ENCODE assay signal across 8 mouse cellular contexts in the genomic region with DNA sequence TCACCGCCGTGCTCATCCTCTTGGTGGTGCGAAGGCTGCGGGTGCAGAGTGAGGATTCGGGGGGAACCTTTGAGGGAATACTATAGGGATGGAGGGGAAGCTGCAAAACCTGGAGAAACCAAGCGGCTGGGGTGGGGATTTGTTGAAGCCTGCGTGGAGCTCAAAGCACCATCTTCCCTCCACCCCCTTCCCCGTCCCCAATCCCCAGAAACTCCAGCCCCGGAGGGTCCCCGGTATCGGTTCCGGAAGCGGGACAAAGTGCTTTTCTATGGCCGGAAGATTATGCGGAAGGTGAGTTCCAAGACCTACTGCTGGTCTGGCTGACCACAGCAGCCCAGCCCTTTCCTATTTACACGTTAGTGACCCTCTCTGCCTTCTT. TPM values are rescaled to one million over a fixed set of nuclear protein-coding genes. Genes with fewer than 3 reads are reported as not detected.
DNase-seq lines count a peak whose midpoint lies in the region; ATAC-seq and TF ChIP-seq lines count a peak whose summit lies in the region.

No protein-coding gene starts in this region.

- 0 out of 2 replicates have a peak, but pooled peaks have one; percentile 20 for TF ChIP-seq CTCF in bone marrow macrophage, adult 2 months (IDR thresholded peaks at IDR 0.05; ENCODE audit: low read depth, low read length)
- no peak for TF ChIP-seq CTCF in heart, postnatal 0 days (IDR thresholded peaks at IDR 0.05; ENCODE audit: low read depth)

- no peak for TF ChIP-seq POLR2A in bone marrow macrophage, adult 2 months (IDR thresholded peaks at IDR 0.05; ENCODE audit: borderline replicate concordance, low read depth, low read length)
- no peak for TF ChIP-seq POLR2A in limb, embryonic 14.5 days (IDR thresholded peaks at IDR 0.05; ENCODE audit: borderline replicate concordance, extremely low read depth, insufficient read depth, insufficient read length)

- no peaks in the 10 kb centered on the region for H3K27me3 ChIP-seq in heart, postnatal 0 days (ENCODE audit: control insufficient read depth, insufficient read depth, low read length)
- H3K27me3 ChIP-seq in limb, embryonic 14.5 days (ENCODE audit: control insufficient read depth, insufficient read depth, low read length), result no peaks in the 10 kb centered on the region
- no peaks in the 10 kb centered on the region for H3K27me3 ChIP-seq in midbrain, embryonic 16.5 days (ENCODE audit: control insufficient read depth, insufficient read depth, low read depth, low read length)

- peak; percentile 15 for DNase-seq in embryo, embryonic 10.5 days (ENCODE audit: low spot score)
- DNase-seq in embryo, embryonic 9.5 days (ENCODE audit: extremely low spot score), result no peak
- no peak for DNase-seq in heart, postnatal 0 days (ENCODE audit: low spot score)
- DNase-seq in limb, embryonic 14.5 days (ENCODE audit: low spot score), result peak; percentile 26
- no peak for DNase-seq in B cell, adult 2 months
- DNase-seq in urinary bladder, postnatal 25 days (ENCODE audit: low spot score), result no peak

- 6% methylated on average over 16 of the region's 16 CpGs for WGBS in heart, postnatal 0 days
- whole genome bisulfite sequencing in limb, embryonic 14.5 days, result 9% methylated on average over 15 of the region's 16 CpGs
- WGBS in midbrain, embryonic 16.5 days, result 10% methylated on average over 16 of the region's 16 CpGs

- peak overlapping the region; percentile 49 for H3K9ac ChIP-seq in heart, postnatal 0 days (replicated peaks; ENCODE audit: low read depth, low read length)
- H3K9ac ChIP-seq in limb, embryonic 14.5 days (ENCODE audit: low read depth, low read length, severe bottlenecking), result peak overlapping the region; percentile 65
- peak overlapping the region; percentile 78 for H3K9ac ChIP-seq in midbrain, embryonic 16.5 days (ENCODE audit: low read depth, low read length)

- peaks cover 3% of the 10 kb centered on the region; the same call in 1 of the 2 replicates for H3K4me1 ChIP-seq in bone marrow macrophage, adult 2 months (ENCODE audit: control insufficient read depth, insufficient read depth, low read length)
- H3K4me1 ChIP-seq in heart, postnatal 0 days (ENCODE audit: control insufficient read depth, insufficient read depth), result peaks cover 5% of the 10 kb centered on the region; the same call in 1 of the 2 replicates
- H3K4me1 ChIP-seq in limb, embryonic 14.5 days (ENCODE audit: control insufficient read depth, insufficient read depth, low read length), result peaks cover 4% of the 10 kb centered on the region; the same call in 1 of the 2 replicates
- peaks cover 11% of the 10 kb centered on the region for H3K4me1 ChIP-seq in midbrain, embryonic 16.5 days (ENCODE audit: control insufficient read depth, insufficient read depth, low read length)

- H3K27ac ChIP-seq in bone marrow macrophage, adult 2 months (ENCODE audit: insufficient read depth, low read depth, low read length), result no peak overlapping the region
- peak overlapping the region; percentile 71 for H3K27ac ChIP-seq in heart, postnatal 0 days (ENCODE audit: low read depth)
- peak overlapping the region; percentile 49; the same call in 1 of the 2 replicates for H3K27ac ChIP-seq in limb, embryonic 14.5 days (replicated peaks; ENCODE audit: low read depth, low read length)
- peak overlapping the region; percentile 84 for H3K27ac ChIP-seq in midbrain, embryonic 16.5 days (ENCODE audit: low read length)

- H3K36me3 ChIP-seq in heart, postnatal 0 days (replicated peaks; ENCODE audit: control insufficient read depth, insufficient read depth, low read length), result peaks cover 18% of the 10 kb centered on the region
- H3K36me3 ChIP-seq in limb, embryonic 14.5 days (ENCODE audit: control insufficient read depth, insufficient read depth, low read length), result peaks cover 35% of the 10 kb centered on the region
- H3K36me3 ChIP-seq in midbrain, embryonic 16.5 days (ENCODE audit: control insufficient read depth, insufficient read depth, low read length), result peaks cover 14% of the 10 kb centered on the region

- peak overlapping the region; percentile 91 for H3K4me3 ChIP-seq in bone marrow macrophage, adult 2 months (ENCODE audit: insufficient read depth, low read length)
- peak overlapping the region; percentile 71 for H3K4me3 ChIP-seq in heart, postnatal 0 days (ENCODE audit: low read depth, low read length)
- H3K4me3 ChIP-seq in limb, embryonic 14.5 days (replicated peaks; ENCODE audit: low read length), result peak overlapping the region; percentile 57
- peak overlapping the region; percentile 58 for H3K4me3 ChIP-seq in midbrain, embryonic 16.5 days (ENCODE audit: low read depth, low read length)

- TF ChIP-seq EP300 in heart, postnatal 0 days (IDR thresholded peaks at IDR 0.05; ENCODE audit: low read depth), result no peak

- H3K9me3 ChIP-seq in heart, postnatal 0 days (replicated peaks; ENCODE audit: control insufficient read depth, low read length), result no peaks in the 10 kb centered on the region
- H3K9me3 ChIP-seq in limb, embryonic 14.5 days (ENCODE audit: control insufficient read depth, low read length), result no peaks in the 10 kb centered on the region
- H3K9me3 ChIP-seq in midbrain, embryonic 16.5 days (replicated peaks; ENCODE audit: control insufficient read depth, low read length, poor library complexity, severe bottlenecking), result no peaks in the 10 kb centered on the region

- peak; percentile 10; the same call in 1 of the 2 replicates for ATAC-seq in heart, postnatal 0 days (ENCODE audit: insufficient read depth, low read depth)
- ATAC-seq in limb, embryonic 14.5 days (ENCODE audit: low FRiP score, low read depth), result peak; percentile 14
- no peak for ATAC-seq in midbrain, embryonic 16.5 days

- H3K4me2 ChIP-seq in heart, postnatal 0 days (ENCODE audit: low read depth, low read length), result peak overlapping the region; percentile 97
- peak overlapping the region; percentile 95 for H3K4me2 ChIP-seq in limb, embryonic 14.5 days (replicated peaks; ENCODE audit: low read depth, low read length, severe bottlenecking)
- H3K4me2 ChIP-seq in midbrain, embryonic 16.5 days (ENCODE audit: low read length), result peak overlapping the region; percentile 87

RNA-seq across cellular contexts. Expression of gene Pnpla6, which starts 1.9 kb away (rescaled TPM):
- polyA plus RNA-seq in bone marrow macrophage, adult 2 months (2012; ENCODE audit: insufficient read depth, insufficient read length, missing spikeins), result 36.0 and 39.9 TPM in 2 replicates
- 15.9 and 41.7 TPM in 2 replicates for total RNA-seq in heart, postnatal 0 days (2014; rRNA removed; ENCODE audit: low replicate concordance)
- polyA plus RNA-seq in heart, postnatal 0 days (2015; fragmentation: Nextera tagmentation; extraction: Ambion mirVana), result 7.9 and 8.4 TPM in 2 replicates
- polyA plus RNA-seq in limb, embryonic 14.5 days (2012; rRNA removed), result 51.8 and 64.4 TPM in 2 replicates
- polyA plus RNA-seq in limb, embryonic 14.5 days (2014; fragmentation: Nextera tagmentation; extraction: Ambion mirVana), result 18.8 and 20.7 TPM in 2 replicates
- 43.6 and 49.8 TPM in 2 replicates for polyA plus RNA-seq in midbrain, embryonic 16.5 days (2015; fragmentation: Nextera tagmentation; extraction: Ambion mirVana)

RNA-seq across cellular contexts. Expression of gene Mcoln1, which starts 16.8 kb away (rescaled TPM):
- 112 and 117 TPM in 2 replicates for polyA plus RNA-seq in bone marrow macrophage, adult 2 months (2012; ENCODE audit: insufficient read depth, insufficient read length, missing spikeins)
- total RNA-seq in heart, postnatal 0 days (2014; rRNA removed; ENCODE audit: low replicate concordance), result 47.6 and 56.5 TPM in 2 replicates
- polyA plus RNA-seq in heart, postnatal 0 days (2015; fragmentation: Nextera tagmentation; extraction: Ambion mirVana), result 32.7 and 32.9 TPM in 2 replicates
- 148 and 202 TPM in 2 replicates for polyA plus RNA-seq in limb, embryonic 14.5 days (2012; rRNA removed)
- polyA plus RNA-seq in limb, embryonic 14.5 days (2014; fragmentation: Nextera tagmentation; extraction: Ambion mirVana), result 36.6 and 42.3 TPM in 2 replicates
- polyA plus RNA-seq in midbrain, embryonic 16.5 days (2015; fragmentation: Nextera tagmentation; extraction: Ambion mirVana), result 121 and 129 TPM in 2 replicates

RNA-seq across cellular contexts. Expression of gene Zfp358, which starts 24.2 kb away (rescaled TPM):
- 17.1 and 20.8 TPM in 2 replicates for polyA plus RNA-seq in bone marrow macrophage, adult 2 months (2012; ENCODE audit: insufficient read depth, insufficient read length, missing spikeins)
- 59.7 and 70.8 TPM in 2 replicates for total RNA-seq in heart, postnatal 0 days (2014; rRNA removed; ENCODE audit: low replicate concordance)
- polyA plus RNA-seq in heart, postnatal 0 days (2015; fragmentation: Nextera tagmentation; extraction: Ambion mirVana), result 25.0 and 25.7 TPM in 2 replicates
- polyA plus RNA-seq in limb, embryonic 14.5 days (2012; rRNA removed), result 76.7 and 125 TPM in 2 replicates
- 27.5 and 27.9 TPM in 2 replicates for polyA plus RNA-seq in limb, embryonic 14.5 days (2014; fragmentation: Nextera tagmentation; extraction: Ambion mirVana)
- 65.8 and 75.3 TPM in 2 replicates for polyA plus RNA-seq in midbrain, embryonic 16.5 days (2015; fragmentation: Nextera tagmentation; extraction: Ambion mirVana)

RNA-seq across cellular contexts. Expression of gene Tex45, which starts 46.4 kb away (rescaled TPM):
- polyA plus RNA-seq in bone marrow macrophage, adult 2 months (2012; ENCODE audit: insufficient read depth, insufficient read length, missing spikeins), result not detected in 2 replicates
- not detected in 2 replicates for total RNA-seq in heart, postnatal 0 days (2014; rRNA removed; ENCODE audit: low replicate concordance)
- not detected in 2 replicates for polyA plus RNA-seq in heart, postnatal 0 days (2015; fragmentation: Nextera tagmentation; extraction: Ambion mirVana)
- 0.11 and 0.17 TPM in 2 replicates for polyA plus RNA-seq in limb, embryonic 14.5 days (2012; rRNA removed)
- not detected in 2 replicates for polyA plus RNA-seq in limb, embryonic 14.5 days (2014; fragmentation: Nextera tagmentation; extraction: Ambion mirVana)
- 0.31 and 0.46 TPM in 2 replicates for polyA plus RNA-seq in midbrain, embryonic 16.5 days (2015; fragmentation: Nextera tagmentation; extraction: Ambion mirVana)

RNA-seq across cellular contexts. Expression of gene Pex11g, which starts 49.6 kb away (rescaled TPM):
- polyA plus RNA-seq in bone marrow macrophage, adult 2 months (2012; ENCODE audit: insufficient read depth, insufficient read length, missing spikeins), result 3.1 and 4.5 TPM in 2 replicates
- total RNA-seq in heart, postnatal 0 days (2014; rRNA removed; ENCODE audit: low replicate concordance), result 8.9 and 14.1 TPM in 2 replicates
- 6.8 and 7.3 TPM in 2 replicates for polyA plus RNA-seq in heart, postnatal 0 days (2015; fragmentation: Nextera tagmentation; extraction: Ambion mirVana)
- polyA plus RNA-seq in limb, embryonic 14.5 days (2012; rRNA removed), result 6.0 and 7.7 TPM in 2 replicates
- polyA plus RNA-seq in limb, embryonic 14.5 days (2014; fragmentation: Nextera tagmentation; extraction: Ambion mirVana), result 2.7 and 4.7 TPM in 2 replicates
- 4.5 and 5.0 TPM in 2 replicates for polyA plus RNA-seq in midbrain, embryonic 16.5 days (2015; fragmentation: Nextera tagmentation; extraction: Ambion mirVana)

Comparison
In these comparisons a context has a peak if more than half of its experiments do, and no peak if none do; other contexts are left out.
1. DNase-seq: peak in embryo, embryonic 10.5 days (single experiment) and limb, embryonic 14.5 days (single experiment); none in embryo, embryonic 9.5 days (single experiment), heart, postnatal 0 days (single experiment), B cell, adult 2 months (0 of 2) and urinary bladder, postnatal 25 days (single experiment).
2. Peak in every context shown above with its lines, with median percentiles within 50 percentile points of each other: H3K4me3 ChIP-seq, H3K4me2 ChIP-seq and H3K9ac ChIP-seq.